Comparison of ENCODE assay signal across 18 mouse cellular contexts in genomic region chr2:5651285-5651870, GRCm38 (mm10).
DNase-seq lines count a peak whose midpoint lies in the region; ATAC-seq and TF ChIP-seq lines count a peak whose summit lies in the region.
"Had no signal": no experiment of that assay in that cellular context is flagged by ENCODE, and none has a peak within 500 bp of the region (broad histone marks: within the 10 kb centered on the region; RNA-seq: fewer than 3 reads in every experiment).

No protein-coding gene starts in this region.

- H3K36me3 ChIP-seq in thymus, adult 2 months (ENCODE audit: control insufficient read depth, insufficient read depth, low read length), result no peaks in the 10 kb centered on the region
- no peaks in the 10 kb centered on the region for H3K36me3 ChIP-seq in liver, embryonic 11.5 days (ENCODE audit: control insufficient read depth, insufficient read depth, low read length)
- H3K36me3 ChIP-seq: forebrain, embryonic 12.5 days; liver, embryonic 12.5 days; lung, embryonic 15.5 days had no signal

- H3K4me3 ChIP-seq in thymus, adult 2 months (ENCODE audit: control insufficient read depth, insufficient read depth, low read length), result no peak overlapping the region
- no peak overlapping the region for H3K4me3 ChIP-seq in liver, embryonic 11.5 days (ENCODE audit: low read depth, low read length)
- H3K4me3 ChIP-seq: forebrain, embryonic 12.5 days; liver, embryonic 12.5 days; lung, embryonic 15.5 days; myocyte had no signal

- no peak for ATAC-seq in liver, embryonic 11.5 days (replicated peaks; ENCODE audit: low FRiP score)
- ATAC-seq in erythroblast, adult 5-6 weeks (replicated peaks; ENCODE audit: low FRiP score, poor library complexity, severe bottlenecking), result no peak
- ATAC-seq: hindbrain, postnatal 0 days; liver, embryonic 12.5 days had no signal

- intact Hi-C loops in left cerebral cortex, postnatal 4 days (cut with DNase I), result no loop called here
- intact Hi-C loops in left cerebral cortex, postnatal 10 days (cut with DNase I), result no loop called here

- WGBS in thymus, adult 2 months, result 6% methylated on average over 10 of the region's 10 CpGs
- WGBS in liver, embryonic 11.5 days, result 71% methylated on average over 10 of the region's 10 CpGs

- H3K27me3 ChIP-seq in thymus, adult 2 months (ENCODE audit: control insufficient read depth, insufficient read depth, low read length), result no peaks in the 10 kb centered on the region
- H3K27me3 ChIP-seq in liver, embryonic 11.5 days (replicated peaks; ENCODE audit: control insufficient read depth, insufficient read depth, low read length), result no peaks in the 10 kb centered on the region
- H3K27me3 ChIP-seq: forebrain, embryonic 12.5 days; liver, embryonic 12.5 days had no signal

- DNase-seq in left cerebral cortex, postnatal 4 days, result peak; percentile 6
- DNase-seq in left cerebral cortex, postnatal 10 days (ENCODE audit: extremely low spot score in 1 of 2, low spot score in 2 of 2), result no peak
- peak; percentile 14 for DNase-seq in induced T-regulatory cell, adult 2 months (ENCODE audit: low read depth)
- peak; percentile 64 for DNase-seq in thymus, adult 2 months
- DNase-seq in liver, embryonic 11.5 days (ENCODE audit: low spot score), result no peak
- DNase-seq in neural tube, embryonic 10.5 days (ENCODE audit: extremely low spot score, low spot score), result no peak
- DNase-seq: adrenal gland, adult 8-10 months; cerebellum, adult 9-10 months; embryo, embryonic 11 days; kidney, postnatal 4 days; midbrain, embryonic 14.5 days; retina, postnatal 1 day had no signal

- H3K27ac ChIP-seq in thymus, adult 2 months (ENCODE audit: control insufficient read depth, insufficient read depth, low read length), result peak overlapping the region; percentile 81
- no peak overlapping the region for H3K27ac ChIP-seq in liver, embryonic 11.5 days (ENCODE audit: low read depth, low read length)
- H3K27ac ChIP-seq: forebrain, embryonic 12.5 days; hindbrain, postnatal 0 days; liver, embryonic 12.5 days; lung, embryonic 15.5 days had no signal

- no peaks in the 10 kb centered on the region for H3K9me3 ChIP-seq in liver, embryonic 11.5 days (ENCODE audit: control insufficient read depth, low read length)
- H3K9me3 ChIP-seq: forebrain, embryonic 12.5 days; liver, embryonic 12.5 days; lung, embryonic 15.5 days had no signal

- H3K4me2 ChIP-seq in liver, embryonic 11.5 days, result no peak overlapping the region
- H3K4me2 ChIP-seq: forebrain, embryonic 12.5 days; liver, embryonic 12.5 days; lung, embryonic 15.5 days had no signal

- no peak overlapping the region for H3K9ac ChIP-seq in liver, embryonic 11.5 days (ENCODE audit: low read depth, low read length)
- H3K9ac ChIP-seq: forebrain, embryonic 12.5 days; liver, embryonic 12.5 days; lung, embryonic 15.5 days had no signal

- H3K4me1 ChIP-seq in thymus, adult 2 months (replicated peaks; ENCODE audit: control insufficient read depth, insufficient read depth, low read length), result peaks cover 26% of the 10 kb centered on the region
- no peaks in the 10 kb centered on the region for H3K4me1 ChIP-seq in liver, embryonic 11.5 days (replicated peaks; ENCODE audit: control insufficient read depth, insufficient read depth, low read length)
- H3K4me1 ChIP-seq: forebrain, embryonic 12.5 days; liver, embryonic 12.5 days had no signal

- no peak for TF ChIP-seq CTCF in thymus, adult 2 months (IDR thresholded peaks at IDR 0.05; ENCODE audit: borderline replicate concordance, control insufficient read depth, extremely low read depth, insufficient read depth, low read length, poor library complexity)

- TF ChIP-seq POLR2A in thymus, adult 2 months (IDR thresholded peaks at IDR 0.05; ENCODE audit: control insufficient read depth, extremely low read depth, insufficient read depth, low read length, poor library complexity), result no peak

Comparison
In these comparisons a context has a peak if more than half of its experiments do, and no peak if none do; other contexts are left out.
1. DNase-seq: peak in left cerebral cortex, postnatal 4 days (single experiment), induced T-regulatory cell, adult 2 months (single experiment) and thymus, adult 2 months (single experiment); none in left cerebral cortex, postnatal 10 days (0 of 2), liver, embryonic 11.5 days (single experiment) and neural tube, embryonic 10.5 days (single experiment).